Mouse (Mus musculus): ENCODE measurements around the gene Zfand3. TPM values are rescaled to one million over a fixed set of nuclear protein-coding genes. Genes with fewer than 3 reads are reported as not detected.

Gene Zfand3
- polyA plus RNA-seq, 1 experiment from 2014 or later = 55.5 TPM

DNA sequence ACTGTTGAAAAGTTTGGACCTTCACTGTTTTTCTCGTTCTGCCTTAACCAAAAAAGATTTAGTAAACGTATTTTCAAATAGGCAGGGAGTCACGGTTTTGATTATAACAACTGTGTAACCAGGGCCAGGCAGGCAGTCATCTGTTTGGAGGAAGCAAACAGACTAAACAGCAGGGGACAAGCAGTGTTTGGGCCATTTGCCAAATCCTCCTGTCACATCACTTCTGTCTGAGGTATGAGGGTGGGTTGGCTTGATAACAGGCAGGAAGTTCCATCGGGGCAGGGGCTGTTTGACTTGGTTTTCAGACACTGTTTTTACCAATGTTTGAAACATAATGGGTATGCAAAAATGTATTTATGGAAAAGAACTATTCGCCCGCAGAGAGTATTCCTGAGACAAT, 22.1 kb downstream of the Zfand3 start:
- no peak overlapping the region for H3K4me3 ChIP-seq (replicated peaks; ENCODE audit: low read depth, low read length)
- ATAC-seq (replicated peaks; ENCODE audit: low FRiP score, low read depth) (no peak), DNase-seq (ENCODE audit: low spot score) (no peak)
- H3K36me3 ChIP-seq (ENCODE audit: insufficient read depth, low read length) = no peaks in the 10 kb centered on the region
- H3K9ac ChIP-seq (ENCODE audit: low read depth, low read length) = no peak overlapping the region
- H3K9me3 ChIP-seq (replicated peaks; ENCODE audit: low read length) = no peaks in the 10 kb centered on the region
- no peak overlapping the region; the same call in 1 of the 2 replicates for H3K27ac ChIP-seq
- no peak for TF ChIP-seq CTCF (IDR thresholded peaks at IDR 0.05; ENCODE audit: low read depth)
- 38% methylated on average over 6 of the region's 6 CpGs for WGBS
- peaks cover 33% of the 10 kb centered on the region for H3K4me1 ChIP-seq (replicated peaks; ENCODE audit: insufficient read depth, low read length)
- no peaks in the 10 kb centered on the region for H3K27me3 ChIP-seq (ENCODE audit: insufficient read depth, low read length)
- H3K4me2 ChIP-seq (ENCODE audit: low read length) = no peak overlapping the region

GRCm38 (mm10) chr17:30027343-30028029, 23.0 kb downstream of the Zfand3 start:
- Histone ChIP-seq H3K4me2 (ENCODE audit: low read length) (0 out of 2 replicates have a peak overlapping the region, but pooled peaks have one; percentile 5), H3K27me3 (ENCODE audit: insufficient read depth, low read length) (no peaks in the 10 kb centered on the region), H3K9me3 (replicated peaks; ENCODE audit: low read length) (no peaks in the 10 kb centered on the region), H3K36me3 (ENCODE audit: insufficient read depth, low read length) (no peaks in the 10 kb centered on the region), H3K4me1 (replicated peaks; ENCODE audit: insufficient read depth, low read length) (peaks cover 33% of the 10 kb centered on the region), H3K9ac (ENCODE audit: low read depth, low read length) (no peak overlapping the region), H3K4me3 (replicated peaks; ENCODE audit: low read depth, low read length) (no peak overlapping the region), H3K27ac (peak overlapping the region; percentile 40; the same call in 1 of the 2 replicates)
- ATAC-seq (replicated peaks; ENCODE audit: low FRiP score, low read depth) (no peak), DNase-seq (ENCODE audit: low spot score) (peak; percentile 84)
- TF ChIP-seq CTCF (IDR thresholded peaks at IDR 0.05; ENCODE audit: low read depth) = no peak
- 18% methylated on average over 1 of the region's 1 CpGs for WGBS

GRCm38 (mm10) chr17:30029633-30030226, 25.2 kb downstream of the Zfand3 start:
- ATAC-seq (replicated peaks; ENCODE audit: low FRiP score, low read depth) (no peak), DNase-seq (ENCODE audit: low spot score) (no peak)
- H3K4me3 ChIP-seq (replicated peaks; ENCODE audit: low read depth, low read length) = no peak overlapping the region
- peaks cover 33% of the 10 kb centered on the region for H3K4me1 ChIP-seq (replicated peaks; ENCODE audit: insufficient read depth, low read length)
- no peaks in the 10 kb centered on the region for H3K9me3 ChIP-seq (replicated peaks; ENCODE audit: low read length)
- TF ChIP-seq CTCF (IDR thresholded peaks at IDR 0.05; ENCODE audit: low read depth) = no peak
- H3K27ac ChIP-seq = no peak overlapping the region
- no peaks in the 10 kb centered on the region for H3K36me3 ChIP-seq (ENCODE audit: insufficient read depth, low read length)
- H3K4me2 ChIP-seq (ENCODE audit: low read length) = no peak overlapping the region
- H3K9ac ChIP-seq (ENCODE audit: low read depth, low read length) = no peak overlapping the region
- 47% methylated on average over 7 of the region's 7 CpGs for WGBS
- no peaks in the 10 kb centered on the region for H3K27me3 ChIP-seq (ENCODE audit: insufficient read depth, low read length)

GRCm38 (mm10) chr17:30032796-30033195, 28.3 kb downstream of the Zfand3 start:
- DNase-seq (ENCODE audit: low spot score) (no peak), ATAC-seq (replicated peaks; ENCODE audit: low FRiP score, low read depth) (no peak)
- 88% methylated on average over 4 of the region's 4 CpGs for WGBS
- Histone ChIP-seq H3K9ac (ENCODE audit: low read depth, low read length) (no peak overlapping the region), H3K27me3 (ENCODE audit: insufficient read depth, low read length) (no peaks in the 10 kb centered on the region), H3K4me1 (replicated peaks; ENCODE audit: insufficient read depth, low read length) (peaks cover 21% of the 10 kb centered on the region), H3K4me2 (ENCODE audit: low read length) (no peak overlapping the region), H3K27ac (no peak overlapping the region), H3K36me3 (ENCODE audit: insufficient read depth, low read length) (no peaks in the 10 kb centered on the region), H3K9me3 (replicated peaks; ENCODE audit: low read length) (no peaks in the 10 kb centered on the region), H3K4me3 (replicated peaks; ENCODE audit: low read depth, low read length) (no peak overlapping the region)
- no peak for TF ChIP-seq CTCF (IDR thresholded peaks at IDR 0.05; ENCODE audit: low read depth)

DNA sequence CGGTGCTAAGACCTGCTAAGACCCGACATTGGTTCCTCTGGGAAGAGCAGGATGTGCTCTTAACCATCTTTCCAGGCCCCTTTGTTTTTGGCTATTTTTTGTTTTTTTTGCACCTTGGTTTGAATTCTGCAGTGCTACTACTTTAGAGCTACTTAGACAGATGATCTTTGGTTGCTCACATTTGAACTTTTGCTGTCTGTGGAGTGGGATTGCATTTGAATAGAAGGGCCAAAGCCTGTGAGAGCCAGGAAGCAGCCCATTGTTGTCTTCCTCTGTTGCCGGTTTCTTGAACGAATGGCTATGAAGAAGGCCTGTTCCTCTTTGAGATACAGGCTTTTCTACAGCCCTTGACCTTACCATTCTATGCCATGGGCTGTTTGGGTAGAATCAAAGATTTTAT, 29.5 kb downstream of the Zfand3 start:
- TF ChIP-seq CTCF (IDR thresholded peaks at IDR 0.05; ENCODE audit: low read depth) = no peak
- Histone ChIP-seq H3K4me1 (replicated peaks; ENCODE audit: insufficient read depth, low read length) (peaks cover 10% of the 10 kb centered on the region), H3K27ac (no peak overlapping the region), H3K36me3 (ENCODE audit: insufficient read depth, low read length) (no peaks in the 10 kb centered on the region), H3K27me3 (ENCODE audit: insufficient read depth, low read length) (no peaks in the 10 kb centered on the region), H3K9me3 (replicated peaks; ENCODE audit: low read length) (no peaks in the 10 kb centered on the region), H3K9ac (ENCODE audit: low read depth, low read length) (no peak overlapping the region), H3K4me2 (ENCODE audit: low read length) (no peak overlapping the region), H3K4me3 (replicated peaks; ENCODE audit: low read depth, low read length) (no peak overlapping the region)
- WGBS = 72% methylated on average over 4 of the region's 4 CpGs
- no peak for DNase-seq (ENCODE audit: low spot score)
- no peak for ATAC-seq (replicated peaks; ENCODE audit: low FRiP score, low read depth)

DNA sequence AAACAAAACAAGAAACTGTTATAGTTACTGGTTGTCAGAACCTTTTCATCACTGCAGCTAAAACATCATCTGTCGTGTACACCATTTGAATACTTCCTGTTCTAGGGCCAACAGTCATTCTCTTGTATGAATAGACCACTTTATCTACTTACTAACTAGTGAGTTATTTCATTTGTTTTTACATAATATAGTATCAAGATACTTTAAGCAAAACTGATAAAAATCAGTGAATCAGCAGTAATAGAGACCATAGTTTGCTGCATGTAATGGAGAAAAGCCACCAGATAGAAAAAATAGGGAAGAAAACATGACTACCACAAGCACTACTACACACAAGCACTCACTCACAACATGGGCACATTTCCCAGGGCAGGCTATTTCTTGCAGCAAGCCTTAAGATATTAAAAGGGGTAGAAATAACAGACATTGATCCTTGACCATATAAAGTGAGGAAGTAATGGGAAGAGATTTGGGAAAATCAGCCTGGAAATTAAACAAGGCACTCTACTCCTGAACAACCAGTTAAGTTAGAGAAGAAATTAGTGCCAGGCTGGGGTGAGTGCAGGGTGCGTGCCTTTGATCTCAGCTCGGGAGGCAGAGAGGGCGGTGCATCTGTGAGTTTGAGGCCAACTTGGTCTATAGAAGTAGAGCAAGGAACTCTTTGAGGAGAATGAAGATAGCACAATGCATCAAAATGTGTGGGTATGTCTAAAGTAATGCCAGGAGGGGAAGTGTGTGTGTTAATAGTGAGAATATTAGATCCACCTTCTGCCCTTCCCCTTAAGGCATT, 30.9 kb downstream of the Zfand3 start:
- no peak overlapping the region for H3K4me3 ChIP-seq (replicated peaks; ENCODE audit: low read depth, low read length)
- H3K4me2 ChIP-seq (ENCODE audit: low read length) = no peak overlapping the region
- no peaks in the 10 kb centered on the region for H3K27me3 ChIP-seq (ENCODE audit: insufficient read depth, low read length)
- H3K36me3 ChIP-seq (ENCODE audit: insufficient read depth, low read length) = no peaks in the 10 kb centered on the region
- no peak overlapping the region for H3K27ac ChIP-seq
- WGBS = 61% methylated on average over 4 of the region's 4 CpGs
- H3K9me3 ChIP-seq (replicated peaks; ENCODE audit: low read length) = no peaks in the 10 kb centered on the region
- no peak for ATAC-seq (replicated peaks; ENCODE audit: low FRiP score, low read depth)
- no peak for DNase-seq (ENCODE audit: low spot score)
- no peak for TF ChIP-seq CTCF (IDR thresholded peaks at IDR 0.05; ENCODE audit: low read depth)
- no peaks in the 10 kb centered on the region; the same call in 1 of the 2 replicates for H3K4me1 ChIP-seq (replicated peaks; ENCODE audit: insufficient read depth, low read length)
- H3K9ac ChIP-seq (ENCODE audit: low read depth, low read length) = no peak overlapping the region
